Mouse (Mus musculus) intestine, postnatal 0 days (tissue): ENCODE measurements at regions not wholly inside any gene's neighbourhood (a gene's known extent, or its start where the extent isn't known, plus 50 kb on each side); places are given as distances from the start of the nearest gene placed in this dataset.

Experiments used
- ATAC-seq: fragments of 200-750 bp; cut with Nextera tagmentation; 2 replicates; pipeline ENCODE4 v1.8.0; 2017; ENCODE audit warnings: mild to moderate bottlenecking, moderate TSS enrichment, moderate library complexity
- H3K27ac ChIP-seq: fragments of 300-500 bp; sonication (generic); 2 replicates; pipeline ENCODE4 v1.5.1; 2014; ENCODE audit warnings: mild to moderate bottlenecking, low read depth, low read length, moderate library complexity
- H3K27me3 ChIP-seq: fragments of 300-500 bp; sonication (generic); replicated peaks from 2 replicates; pipeline ENCODE4 v1.6.1; 2014; ENCODE audit warnings: low read length, mixed read lengths; ENCODE audit not compliant: control insufficient read depth, insufficient read depth
- H3K36me3 ChIP-seq: fragments of 300-500 bp; sonication (generic); 2 replicates; pipeline ENCODE4 v1.6.1; 2014; ENCODE audit warnings: mild to moderate bottlenecking, moderate library complexity; ENCODE audit not compliant: control insufficient read depth, insufficient read depth
- H3K4me1 ChIP-seq: fragments of 300-500 bp; sonication (generic); replicated peaks from 2 replicates; pipeline ENCODE4 v1.6.1; 2014; ENCODE audit warnings: antibody characterized with exemption, low read length, mixed read lengths; ENCODE audit not compliant: control insufficient read depth, insufficient read depth
- H3K4me2 ChIP-seq: fragments of 300-500 bp; sonication (generic); replicated peaks from 2 replicates; pipeline ENCODE4 v1.6.1; 2014; ENCODE audit warnings: low read depth, mild to moderate bottlenecking, moderate library complexity
- H3K4me3 ChIP-seq: fragments of 300-500 bp; sonication (generic); 2 replicates; pipeline ENCODE4 v1.5.1; 2014; ENCODE audit warnings: low read depth, low read length
- H3K9ac ChIP-seq: fragments of 300-500 bp; sonication (generic); 2 replicates; pipeline ENCODE4 v1.6.1; 2014; ENCODE audit warnings: mild to moderate bottlenecking, low read depth, low read length
- H3K9me3 ChIP-seq: fragments of 300-500 bp; sonication (generic); 2 replicates; pipeline ENCODE4 v1.6.1; 2016; ENCODE audit warnings: mixed run types; ENCODE audit not compliant: control insufficient read depth
- CTCF ChIP-seq: sonication (generic); IDR thresholded peaks from 2 replicates; pipeline ENCODE4 v1.5.1; 2016; ENCODE audit warnings: low read depth, mild to moderate bottlenecking, control low read depth, antibody characterized with exemption, moderate library complexity
- WGBS: fragments of 180-500 bp; shearing (Covaris S2); extraction: QIAGEN DNeasy Blood & Tissue Kit; methylation state at CpG from one replicate; pipeline ENCODE4 v1.1.7; 2014; 5-methylcytosine and 5-hydroxymethylcytosine counted together

DNA sequence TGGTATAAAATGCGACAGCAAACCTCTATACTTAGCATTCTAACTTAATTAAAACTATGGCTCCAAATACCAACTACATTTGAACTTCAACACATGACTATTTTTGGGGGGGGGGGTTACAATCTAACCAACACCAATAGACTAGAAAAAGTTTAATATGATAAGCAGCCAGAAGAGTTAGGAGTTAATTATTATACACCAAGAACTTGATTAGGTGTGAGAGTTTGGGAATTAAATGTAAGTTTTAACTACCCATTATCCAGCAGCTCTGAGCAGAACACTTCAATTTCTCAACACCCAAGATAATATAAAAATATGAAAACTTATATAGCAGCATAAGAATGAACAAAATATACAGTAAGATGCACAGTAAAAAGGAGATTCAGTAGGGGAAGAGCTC, 59.2 kb upstream of the Rgs17 start:
- H3K4me2 ChIP-seq: no peak overlapping the region
- WGBS: 94% methylated on average over 1 of the region's 1 CpGs

GRCm38 (mm10) chr10:5978534-5978933, 56.3 kb upstream of the Rgs17 start:
- H3K27me3 ChIP-seq: no peaks in the 10 kb centered on the region
- H3K36me3 ChIP-seq: no peaks in the 10 kb centered on the region
- ATAC-seq: no peak
- WGBS: 34% methylated on average over 1 of the region's 1 CpGs
- H3K9ac ChIP-seq: no peak overlapping the region
- H3K27ac ChIP-seq: no peak overlapping the region
- H3K9me3 ChIP-seq: no peaks in the 10 kb centered on the region
- no peak for TF ChIP-seq CTCF
- H3K4me2 ChIP-seq: no peak overlapping the region
- no peaks in the 10 kb centered on the region for H3K4me1 ChIP-seq
- H3K4me3 ChIP-seq: no peak overlapping the region

More for the DNA sequence above, 59.2 kb upstream of the Rgs17 start:
- no peak for TF ChIP-seq CTCF
- Histone ChIP-seq H3K9me3 (no peaks in the 10 kb centered on the region), H3K27me3 (no peaks in the 10 kb centered on the region), H3K4me1 (no peaks in the 10 kb centered on the region), H3K4me3 (no peak overlapping the region), H3K36me3 (no peaks in the 10 kb centered on the region), H3K9ac (no peak overlapping the region), H3K27ac (no peak overlapping the region)
- no peak for ATAC-seq
